Mouse (Mus musculus): ENCODE data around the gene S100a10. TPM values are rescaled to one million over a fixed set of nuclear protein-coding genes. Genes with fewer than 3 reads are reported as not detected.
A peak's percentile ranks its signal among the peaks of the same experiment; 100 is the strongest.

Gene S100a10
- 6.5 and 8.5 TPM in 2 replicates for polyA plus RNA-seq (2012; rRNA removed)

DNA sequence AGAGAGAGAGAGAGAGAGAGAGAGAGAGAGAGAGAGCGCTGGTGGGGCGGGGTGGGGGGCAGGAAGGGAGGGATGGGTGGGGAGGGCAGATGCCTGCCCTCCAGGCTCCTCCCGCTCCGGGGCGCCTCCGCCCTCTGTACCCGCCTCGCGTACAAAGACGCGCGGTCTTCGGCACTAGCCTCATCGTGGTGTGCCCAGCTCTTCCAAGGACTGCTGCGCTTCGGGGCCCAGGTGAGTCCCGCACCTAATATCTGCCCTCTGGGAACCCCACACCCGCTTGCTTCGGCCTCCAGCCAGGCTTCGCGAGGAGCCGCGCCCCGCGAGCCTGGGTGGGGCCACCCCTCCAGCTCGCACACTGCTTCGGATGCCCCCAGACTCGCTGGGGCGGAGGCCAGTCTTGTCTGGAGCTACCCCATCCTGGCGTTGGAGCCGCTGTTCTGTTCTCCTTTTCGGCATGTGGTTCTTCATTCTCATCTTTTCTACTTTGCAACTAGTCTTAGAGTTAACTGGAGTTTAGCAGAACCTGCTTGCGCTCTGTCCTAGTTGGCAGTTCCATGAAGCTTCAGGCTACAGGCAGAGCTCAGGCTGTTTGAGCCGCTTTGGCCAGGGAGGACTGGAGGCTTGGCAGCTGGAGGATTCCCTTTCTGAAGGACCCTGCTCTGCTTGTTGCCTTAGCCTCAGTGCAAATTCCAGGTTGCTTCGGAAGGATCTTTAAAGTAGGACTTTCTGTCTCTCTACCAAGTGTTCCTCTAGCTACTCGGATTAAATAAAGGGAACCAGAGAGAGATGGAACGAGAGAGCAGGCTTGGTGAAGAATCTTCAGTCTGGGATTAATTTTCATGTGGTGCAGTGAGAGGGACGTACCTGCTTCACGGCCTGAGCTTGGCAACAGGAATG lies at the start of gene S100a10:
S100a10 (plus strand) TSS at position 100 of the 897 bp plus-strand sequence.
- peak within 1 kb of the TSS; percentile 76 for H3K27ac ChIP-seq (ENCODE audit: control insufficient read depth, insufficient read depth, low read depth, low read length)
- H3K4me1 ChIP-seq (ENCODE audit: control insufficient read depth, insufficient read depth, low read length): peaks cover 8% of the 10 kb centered on the region
- H3K36me3 ChIP-seq (ENCODE audit: control insufficient read depth, insufficient read depth, low read length): no peaks in the 10 kb centered on the region
- no peaks in the 10 kb centered on the region for H3K27me3 ChIP-seq (ENCODE audit: control insufficient read depth, insufficient read depth, low read length)
- H3K4me3 ChIP-seq (ENCODE audit: control insufficient read depth, low read depth, low read length): peak within 1 kb of the TSS; percentile 73
- TF ChIP-seq POLR2A (IDR thresholded peaks at IDR 0.05; ENCODE audit: control insufficient read depth, low read depth, low read length) (peak; percentile 57), CTCF (IDR thresholded peaks at IDR 0.05; ENCODE audit: control insufficient read depth, insufficient read depth, insufficient replicate concordance, low read depth, low read length) (no peak)

DNA sequence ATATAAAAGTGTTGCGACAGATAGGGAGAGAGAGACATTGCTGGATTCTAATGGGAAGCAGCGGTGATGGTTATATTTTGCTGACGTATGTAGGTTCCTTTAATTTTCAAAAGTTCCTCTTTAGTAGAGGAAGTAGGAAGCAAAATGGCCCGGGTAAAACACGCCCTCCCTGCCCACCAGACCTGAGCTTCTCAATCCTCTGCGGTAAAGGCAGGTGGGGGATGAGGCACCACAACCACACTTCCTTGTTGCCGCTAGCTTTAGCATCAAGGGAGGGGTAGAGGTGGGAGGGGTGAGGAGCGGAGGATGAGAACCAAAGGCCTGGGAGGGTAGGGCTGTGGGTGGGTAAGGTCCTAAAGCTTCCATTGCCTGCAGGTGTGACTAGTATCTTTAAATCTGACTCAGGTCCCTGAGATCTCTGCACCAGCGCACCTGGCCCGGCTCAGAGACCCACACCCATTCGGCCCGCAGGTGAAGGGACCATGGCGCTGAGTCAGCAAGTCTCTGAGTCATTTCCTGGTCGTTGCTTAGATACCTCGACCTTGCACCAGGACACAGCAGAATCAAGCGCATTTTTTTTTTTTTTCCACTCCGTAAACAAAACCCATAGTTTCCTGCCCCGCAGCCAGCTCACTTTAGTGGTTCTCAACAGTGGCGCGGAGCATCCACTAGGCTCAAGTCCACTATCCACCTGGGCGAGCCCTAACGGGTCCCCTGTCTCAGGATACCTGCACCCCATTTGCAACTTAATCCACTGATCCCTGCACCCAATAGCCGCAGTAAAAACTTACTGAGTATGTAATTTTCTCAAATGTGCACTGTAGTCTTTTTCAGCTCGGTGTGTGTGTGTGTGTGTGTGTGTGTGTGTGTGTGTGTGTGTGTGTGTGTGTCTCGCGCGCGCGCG lies 48.7 kb upstream of the S100a10 start:
- Histone ChIP-seq H3K27ac (ENCODE audit: control insufficient read depth, insufficient read depth, low read depth, low read length) (no peak overlapping the region), H3K4me1 (ENCODE audit: control insufficient read depth, insufficient read depth, low read length) (peaks cover 5% of the 10 kb centered on the region), H3K4me3 (ENCODE audit: control insufficient read depth, low read depth, low read length) (peak overlapping the region; percentile 3), H3K27me3 (ENCODE audit: control insufficient read depth, insufficient read depth, low read length) (no peaks in the 10 kb centered on the region), H3K36me3 (ENCODE audit: control insufficient read depth, insufficient read depth, low read length) (no peaks in the 10 kb centered on the region)
- no peak for TF ChIP-seq CTCF (IDR thresholded peaks at IDR 0.05; ENCODE audit: control insufficient read depth, insufficient read depth, insufficient replicate concordance, low read depth, low read length)
- no peak for TF ChIP-seq POLR2A (IDR thresholded peaks at IDR 0.05; ENCODE audit: control insufficient read depth, low read depth, low read length)

DNA sequence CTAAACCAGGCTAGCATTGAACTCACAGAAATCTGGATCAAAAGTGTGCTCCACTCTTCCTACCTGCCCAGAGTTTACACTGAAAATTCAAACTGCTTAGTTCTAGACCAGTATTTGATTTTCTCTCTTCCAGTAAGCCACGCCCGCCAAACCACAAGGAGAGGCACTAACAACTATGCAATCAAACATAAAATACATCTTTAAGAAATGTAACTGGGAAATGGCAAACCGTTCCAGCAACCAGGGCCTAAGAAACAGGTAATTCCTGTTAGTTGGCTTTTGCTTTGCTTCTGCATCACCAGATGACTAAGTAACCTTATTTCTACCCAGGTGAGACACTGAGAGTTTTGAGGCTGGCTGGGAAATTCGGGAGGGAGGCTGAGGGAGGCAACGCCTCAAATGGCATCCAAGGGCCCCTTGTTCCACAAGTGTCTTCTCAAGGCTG lies 48.0 kb upstream of the S100a10 start:
- Histone ChIP-seq H3K4me3 (ENCODE audit: control insufficient read depth, low read depth, low read length) (no peak overlapping the region), H3K27me3 (ENCODE audit: control insufficient read depth, insufficient read depth, low read length) (no peaks in the 10 kb centered on the region), H3K27ac (ENCODE audit: control insufficient read depth, insufficient read depth, low read depth, low read length) (no peak overlapping the region), H3K4me1 (ENCODE audit: control insufficient read depth, insufficient read depth, low read length) (peaks cover 5% of the 10 kb centered on the region), H3K36me3 (ENCODE audit: control insufficient read depth, insufficient read depth, low read length) (no peaks in the 10 kb centered on the region)
- TF ChIP-seq POLR2A (IDR thresholded peaks at IDR 0.05; ENCODE audit: control insufficient read depth, low read depth, low read length) (no peak), CTCF (IDR thresholded peaks at IDR 0.05; ENCODE audit: control insufficient read depth, insufficient read depth, insufficient replicate concordance, low read depth, low read length) (no peak)

DNA sequence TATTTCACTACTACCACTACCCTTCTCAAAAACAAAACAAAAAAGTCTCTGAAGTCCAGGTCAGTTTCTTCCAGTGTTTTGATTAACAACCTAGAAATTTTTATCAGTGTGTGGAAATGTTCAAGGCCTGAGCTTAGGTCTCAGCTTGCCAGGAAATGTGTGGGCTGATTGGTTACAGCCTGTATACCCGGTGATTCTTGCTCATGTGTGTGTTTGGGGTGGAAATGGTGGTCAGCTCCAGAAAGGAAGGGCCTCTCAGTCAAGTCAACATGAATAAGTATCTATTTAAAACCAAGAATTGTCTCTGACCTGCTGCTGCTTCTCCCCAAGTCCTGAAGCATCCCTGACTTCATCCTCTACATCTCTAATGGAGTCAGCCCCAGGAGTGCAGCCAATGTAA lies 45.6 kb upstream of the S100a10 start:
- Histone ChIP-seq H3K27ac (ENCODE audit: control insufficient read depth, insufficient read depth, low read depth, low read length) (no peak overlapping the region), H3K27me3 (ENCODE audit: control insufficient read depth, insufficient read depth, low read length) (no peaks in the 10 kb centered on the region), H3K4me3 (ENCODE audit: control insufficient read depth, low read depth, low read length) (no peak overlapping the region), H3K4me1 (ENCODE audit: control insufficient read depth, insufficient read depth, low read length) (peaks cover 5% of the 10 kb centered on the region), H3K36me3 (ENCODE audit: control insufficient read depth, insufficient read depth, low read length) (no peaks in the 10 kb centered on the region)
- TF ChIP-seq POLR2A (IDR thresholded peaks at IDR 0.05; ENCODE audit: control insufficient read depth, low read depth, low read length) (no peak), CTCF (IDR thresholded peaks at IDR 0.05; ENCODE audit: control insufficient read depth, insufficient read depth, insufficient replicate concordance, low read depth, low read length) (no peak)

DNA sequence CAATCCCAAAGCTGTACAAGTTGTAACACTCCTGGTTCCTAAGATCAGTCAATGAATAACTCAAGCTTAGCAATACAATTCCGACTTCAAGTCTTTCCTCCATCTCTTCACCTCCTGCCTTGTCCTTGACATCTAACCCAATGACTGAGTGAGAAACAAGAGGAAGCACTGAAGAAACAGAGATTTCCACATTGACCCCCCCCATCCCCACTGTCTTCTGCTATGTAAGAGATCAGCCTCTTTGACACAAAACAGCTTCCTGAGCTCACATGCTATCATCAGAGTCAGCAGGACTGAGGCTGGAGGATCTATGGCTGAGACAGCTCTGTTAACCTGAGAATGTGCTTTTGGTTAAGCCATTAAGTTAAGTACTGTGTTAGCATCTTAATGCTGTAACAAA lies 43.8 kb upstream of the S100a10 start:
- Histone ChIP-seq H3K4me3 (ENCODE audit: control insufficient read depth, low read depth, low read length) (no peak overlapping the region), H3K4me1 (ENCODE audit: control insufficient read depth, insufficient read depth, low read length) (peaks cover 3% of the 10 kb centered on the region), H3K27ac (ENCODE audit: control insufficient read depth, insufficient read depth, low read depth, low read length) (no peak overlapping the region), H3K36me3 (ENCODE audit: control insufficient read depth, insufficient read depth, low read length) (no peaks in the 10 kb centered on the region), H3K27me3 (ENCODE audit: control insufficient read depth, insufficient read depth, low read length) (no peaks in the 10 kb centered on the region)
- TF ChIP-seq CTCF (IDR thresholded peaks at IDR 0.05; ENCODE audit: control insufficient read depth, insufficient read depth, insufficient replicate concordance, low read depth, low read length): no peak
- TF ChIP-seq POLR2A (IDR thresholded peaks at IDR 0.05; ENCODE audit: control insufficient read depth, low read depth, low read length): no peak

DNA sequence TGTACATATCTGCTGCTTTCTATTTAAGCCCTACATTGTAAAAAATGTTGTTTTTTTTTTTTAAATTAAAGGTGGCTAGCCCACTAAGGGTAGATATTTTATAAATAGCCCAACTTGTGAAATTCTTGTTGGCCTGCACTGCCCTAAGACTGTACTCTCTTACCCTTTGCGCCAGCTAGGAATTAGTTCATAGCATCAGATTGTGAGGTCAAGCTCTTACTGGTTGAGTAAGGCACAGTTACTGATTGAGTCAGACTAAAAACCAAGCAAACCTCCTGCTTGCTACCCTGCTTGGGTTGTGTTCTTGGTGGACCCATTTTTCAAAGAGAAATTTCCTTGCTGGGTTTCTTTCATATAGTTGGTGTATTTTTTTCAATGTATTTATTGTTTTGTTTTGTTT lies 43.1 kb upstream of the S100a10 start:
- TF ChIP-seq POLR2A (IDR thresholded peaks at IDR 0.05; ENCODE audit: control insufficient read depth, low read depth, low read length) (no peak), CTCF (IDR thresholded peaks at IDR 0.05; ENCODE audit: control insufficient read depth, insufficient read depth, insufficient replicate concordance, low read depth, low read length) (no peak)
- Histone ChIP-seq H3K4me1 (ENCODE audit: control insufficient read depth, insufficient read depth, low read length) (no peaks in the 10 kb centered on the region), H3K36me3 (ENCODE audit: control insufficient read depth, insufficient read depth, low read length) (no peaks in the 10 kb centered on the region), H3K27me3 (ENCODE audit: control insufficient read depth, insufficient read depth, low read length) (no peaks in the 10 kb centered on the region), H3K27ac (ENCODE audit: control insufficient read depth, insufficient read depth, low read depth, low read length) (no peak overlapping the region), H3K4me3 (ENCODE audit: control insufficient read depth, low read depth, low read length) (no peak overlapping the region)

Data from testis, adult 2 months (tissue).